Mouse (Mus musculus): ENCODE results near the gene Zfp318.

DNA sequence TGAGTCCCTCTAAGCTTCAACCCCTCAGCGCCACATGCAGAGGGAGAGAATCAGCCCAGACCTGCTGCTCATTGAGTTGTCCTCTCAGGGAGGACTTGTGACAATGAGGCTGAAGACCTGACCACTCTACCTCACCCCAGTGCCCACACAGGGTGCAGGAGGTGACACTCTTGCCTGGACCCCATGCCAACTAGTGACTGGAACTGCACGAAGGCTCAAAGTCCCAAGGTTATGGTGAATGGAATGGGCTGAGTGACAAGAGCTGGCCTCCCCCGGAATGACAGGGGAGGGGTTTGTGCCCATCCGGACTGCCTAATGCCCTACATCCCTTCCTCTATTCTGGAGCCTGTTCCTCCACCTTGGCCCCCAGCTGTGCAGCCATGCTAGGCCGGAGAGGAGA lies 69.2 kb downstream of the Zfp318 start:
- TF ChIP-seq POLR2A (IDR thresholded peaks at IDR 0.05; ENCODE audit: borderline replicate concordance, low read depth, low read length) = no peak
- no peak for TF ChIP-seq CTCF (IDR thresholded peaks at IDR 0.05; ENCODE audit: low read depth, low read length)

Measured in bone marrow macrophage, adult 2 months (primary cell).